Comparison of ENCODE assay signal across 8 mouse cellular contexts in the genomic region with DNA sequence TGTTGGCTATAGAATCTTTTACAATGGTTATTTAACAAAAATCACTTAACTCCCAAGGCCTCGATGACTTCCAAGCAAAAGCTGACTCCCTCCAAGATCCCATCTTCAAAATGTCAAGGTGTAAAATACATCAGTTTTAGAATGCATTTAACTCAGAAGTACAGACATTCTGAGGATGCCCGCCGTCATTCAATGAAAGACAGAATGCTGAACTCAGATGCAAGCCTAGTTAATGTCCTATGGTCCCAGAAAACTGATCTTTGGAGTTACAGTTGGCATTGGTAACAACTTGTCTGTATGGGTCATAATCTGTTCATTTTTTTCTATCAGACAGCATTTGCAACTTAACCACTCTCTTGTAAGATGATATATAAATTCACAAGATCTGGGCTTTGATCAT. TPM values are rescaled to one million over a fixed set of nuclear protein-coding genes. Genes with fewer than 3 reads are reported as not detected.
DNase-seq lines count a peak whose midpoint lies in the region; ATAC-seq and TF ChIP-seq lines count a peak whose summit lies in the region.

No protein-coding gene starts in this region.

- H3K9ac ChIP-seq in limb, embryonic 15.5 days, result peak overlapping the region; percentile 42; the same call in 1 of the 2 replicates
- H3K9ac ChIP-seq in stomach, embryonic 15.5 days, result peak overlapping the region; percentile 16; the same call in 1 of the 2 replicates

- peak overlapping the region; percentile 61 for H3K4me2 ChIP-seq in limb, embryonic 15.5 days
- H3K4me2 ChIP-seq in stomach, embryonic 15.5 days, result peak overlapping the region; percentile 69

- intact Hi-C loops in gastrocnemius, adult 2 months (cut with DNase I), result loop anchor here (2.0 kb wide), 1 partner anchor 19 kb away; no protein-coding TSS in a partner anchor

- no peak for DNase-seq in gastrocnemius, adult 2 months
- DNase-seq in gastrocnemius, adult 18-20 months (ENCODE audit: low spot score), result no peak
- DNase-seq in spleen, adult 2 months (ENCODE audit: low read depth in 1 of 2, low spot score in 2 of 2), result no peak
- no peak for DNase-seq in spleen, postnatal 10 days (ENCODE audit: low spot score in 2 of 2)
- no peak for DNase-seq in adrenal gland, postnatal 25 days
- DNase-seq in B cell, adult 2 months, result no peak

- no peak for ATAC-seq in limb, embryonic 15.5 days (ENCODE audit: insufficient number of reproducible peaks, low FRiP score, low TSS enrichment, low read depth)
- no peak for ATAC-seq in stomach, embryonic 15.5 days (ENCODE audit: insufficient read depth, low FRiP score, low read depth)

- peaks cover 10% of the 10 kb centered on the region; the same call in 1 of the 2 replicates for H3K36me3 ChIP-seq in spleen, adult 2 months (ENCODE audit: control insufficient read depth, insufficient read depth, low read length)
- H3K36me3 ChIP-seq in limb, embryonic 15.5 days, result peaks cover 25% of the 10 kb centered on the region
- H3K36me3 ChIP-seq in stomach, embryonic 15.5 days, result no peaks in the 10 kb centered on the region

- no peaks in the 10 kb centered on the region for H3K9me3 ChIP-seq in limb, embryonic 15.5 days
- H3K9me3 ChIP-seq in stomach, embryonic 15.5 days, result no peaks in the 10 kb centered on the region

- TF ChIP-seq POLR2A in spleen, adult 2 months (IDR thresholded peaks at IDR 0.05; ENCODE audit: low read depth, low read length), result no peak

- H3K4me3 ChIP-seq in gastrocnemius, adult 2 months, result peak overlapping the region; percentile 76
- peak overlapping the region; percentile 54 for H3K4me3 ChIP-seq in spleen, adult 2 months (ENCODE audit: extremely low read depth, insufficient read depth, insufficient read length)
- peak overlapping the region; percentile 80 for H3K4me3 ChIP-seq in limb, embryonic 15.5 days
- peak overlapping the region; percentile 88 for H3K4me3 ChIP-seq in stomach, embryonic 15.5 days (replicated peaks)

- 59% methylated on average over 3 of the region's 3 CpGs for WGBS in spleen, adult 2 months
- 80% methylated on average over 3 of the region's 3 CpGs for WGBS in limb, embryonic 15.5 days
- WGBS in stomach, embryonic 15.5 days, result 73% methylated on average over 3 of the region's 3 CpGs

- no peak for TF ChIP-seq CTCF in gastrocnemius, adult 2 months (IDR thresholded peaks at IDR 0.05)
- no peak for TF ChIP-seq CTCF in spleen, adult 2 months (IDR thresholded peaks at IDR 0.05; ENCODE audit: extremely low read depth, insufficient read depth, insufficient read length, insufficient replicate concordance)

- H3K27me3 ChIP-seq in spleen, adult 2 months (ENCODE audit: control insufficient read depth, insufficient read depth, low read length), result no peaks in the 10 kb centered on the region
- no peaks in the 10 kb centered on the region for H3K27me3 ChIP-seq in limb, embryonic 15.5 days
- no peaks in the 10 kb centered on the region for H3K27me3 ChIP-seq in stomach, embryonic 15.5 days (replicated peaks)

- peak overlapping the region; percentile 92 for H3K27ac ChIP-seq in gastrocnemius, adult 2 months
- peak overlapping the region; percentile 82 for H3K27ac ChIP-seq in spleen, adult 2 months (ENCODE audit: insufficient read depth, low read length)
- H3K27ac ChIP-seq in limb, embryonic 15.5 days, result peak overlapping the region; percentile 88
- peak overlapping the region; percentile 90 for H3K27ac ChIP-seq in stomach, embryonic 15.5 days

- no peaks in the 10 kb centered on the region for H3K4me1 ChIP-seq in spleen, adult 2 months (ENCODE audit: control insufficient read depth, insufficient read depth, insufficient read length)
- H3K4me1 ChIP-seq in limb, embryonic 15.5 days, result peaks cover 8% of the 10 kb centered on the region; the same call in 1 of the 2 replicates
- H3K4me1 ChIP-seq in stomach, embryonic 15.5 days, result peaks cover 7% of the 10 kb centered on the region

RNA-seq across cellular contexts. Expression of a gene that starts 0.6 kb away (rescaled TPM):
- 1 to 10 TPM; 3.2 to 4.2 TPM for total RNA-seq in gastrocnemius, adult 2 months (2021)
- total RNA-seq in gastrocnemius, adult 18-20 months (2021), result 1 to 10 TPM; 2.7 to 2.8 TPM
- polyA plus RNA-seq in spleen, adult 2 months (2012; rRNA removed), result 0.55 and 0.70 TPM in 2 replicates
- 28.1 and 29.4 TPM in 2 replicates for polyA plus RNA-seq in limb, embryonic 15.5 days (2015; fragmentation: Nextera tagmentation; extraction: Ambion mirVana)
- polyA plus RNA-seq in stomach, embryonic 15.5 days (2015; fragmentation: Nextera tagmentation; extraction: Ambion mirVana), result 33.7 and 35.9 TPM in 2 replicates
- total RNA-seq in adrenal gland, postnatal 25 days (2021), result 10.1 and 12.5 TPM in 2 replicates

RNA-seq across cellular contexts. Expression of a gene that starts 0.7 kb away (rescaled TPM):
- 1 to 10 TPM; 1.1 to 2.1 TPM for total RNA-seq in gastrocnemius, adult 2 months (2021)
- total RNA-seq in gastrocnemius, adult 18-20 months (2021), result under 1 TPM; 0.68 to 0.78 TPM
- polyA plus RNA-seq in spleen, adult 2 months (2012; rRNA removed), result 0.15 and 0.29 TPM in 2 replicates
- polyA plus RNA-seq in limb, embryonic 15.5 days (2015; fragmentation: Nextera tagmentation; extraction: Ambion mirVana), result 3.3 and 3.9 TPM in 2 replicates
- 0.81 and 0.92 TPM in 2 replicates for polyA plus RNA-seq in stomach, embryonic 15.5 days (2015; fragmentation: Nextera tagmentation; extraction: Ambion mirVana)
- total RNA-seq in adrenal gland, postnatal 25 days (2021), result 9.4 and 13.0 TPM in 2 replicates

RNA-seq across cellular contexts. Expression of a gene that starts 17.6 kb away (rescaled TPM):
- 10 to 100 TPM; 25.8 to 35.6 TPM for total RNA-seq in gastrocnemius, adult 2 months (2021)
- 10 to 100 TPM; 24.5 to 25.4 TPM for total RNA-seq in gastrocnemius, adult 18-20 months (2021)
- polyA plus RNA-seq in spleen, adult 2 months (2012; rRNA removed), result 147 and 188 TPM in 2 replicates
- 40.3 and 42.4 TPM in 2 replicates for polyA plus RNA-seq in limb, embryonic 15.5 days (2015; fragmentation: Nextera tagmentation; extraction: Ambion mirVana)
- 28.7 and 34.7 TPM in 2 replicates for polyA plus RNA-seq in stomach, embryonic 15.5 days (2015; fragmentation: Nextera tagmentation; extraction: Ambion mirVana)
- 144 and 161 TPM in 2 replicates for total RNA-seq in adrenal gland, postnatal 25 days (2021)
